Mouse (Mus musculus): ENCODE data around the gene Sult2a4. TPM values are rescaled to one million over a fixed set of nuclear protein-coding genes. Genes with fewer than 3 reads are reported as not detected.
"Not testable (repeated sequence)": the region's sequence is repeated elsewhere in the genome, so short reads cannot be mapped to it uniquely, and the experiment has no call there.

Sult2a4 gene
- polyA plus RNA-seq (2014; fragmentation: Nextera tagmentation; extraction: Ambion mirVana), result not detected in 2 replicates

DNA sequence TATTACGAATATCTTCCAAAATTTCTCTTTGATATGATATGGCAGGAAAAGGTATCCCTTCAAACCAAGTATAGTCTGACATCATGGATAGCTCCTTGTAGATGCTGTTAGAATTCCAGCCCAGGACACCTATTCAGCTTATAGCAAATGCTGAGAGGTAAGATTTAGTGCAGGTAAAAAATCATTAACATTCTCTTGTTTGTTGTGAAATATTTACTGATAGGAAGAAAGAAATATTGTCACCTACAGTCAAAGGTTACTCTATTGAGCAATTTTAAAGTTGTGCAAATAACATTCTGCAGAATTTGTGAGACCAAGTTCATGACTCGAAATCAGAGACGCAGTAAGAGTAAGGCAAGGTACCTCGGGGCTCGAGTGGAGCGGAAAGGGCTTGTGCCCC, at the start of gene Sult2a4:
Gene Sult2a4 (minus strand): TSS at position 101 of the 400 bp plus-strand sequence.
- H3K4me1 ChIP-seq (ENCODE audit: control insufficient read depth in 2 of 2, insufficient read depth in 2 of 2, low read length in 2 of 2); H3K27ac ChIP-seq (replicated peaks in 1 of 2; ENCODE audit: control insufficient read depth in 1 of 2, insufficient read depth in 1 of 2, low read depth in 2 of 2, low read length in 2 of 2); H3K27me3 ChIP-seq (ENCODE audit: control insufficient read depth, insufficient read depth, low read length); H3K9ac ChIP-seq (ENCODE audit: low read length); H3K4me3 ChIP-seq (ENCODE audit: control insufficient read depth in 1 of 2, insufficient read depth in 1 of 2, low read depth in 1 of 2, low read length in 2 of 2); H3K36me3 ChIP-seq (ENCODE audit: control insufficient read depth, insufficient read depth, low read length); H3K9me3 ChIP-seq (ENCODE audit: control insufficient read depth, low read length); ATAC-seq (ENCODE audit: insufficient number of reproducible peaks, insufficient read depth, low FRiP score, low read depth); H3K4me2 ChIP-seq (ENCODE audit: low read length): not testable (repeated sequence)
- WGBS, result 83% methylated on average over 6 of the region's 6 CpGs

DNA sequence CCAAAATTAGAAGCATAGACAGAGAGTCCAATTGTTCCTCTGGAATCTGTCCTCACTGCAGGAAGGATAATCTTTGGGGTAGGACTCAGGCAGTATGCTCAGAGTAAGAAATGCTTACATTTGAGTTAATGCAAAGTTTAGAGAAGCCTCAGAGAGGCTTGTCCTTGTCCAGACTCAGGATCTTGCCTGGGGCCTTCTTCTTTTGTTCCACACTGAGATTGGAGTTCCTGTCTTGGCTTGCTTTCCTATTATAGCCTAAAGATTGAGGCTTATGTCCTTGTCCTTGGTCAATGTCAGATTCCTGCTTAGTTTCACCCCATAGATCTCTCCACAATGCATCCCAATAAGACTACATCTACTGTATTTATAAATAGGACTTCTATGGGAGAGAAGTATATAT, 41.4 kb upstream of the Sult2a4 start:
- not testable (repeated sequence) for H3K9me3 ChIP-seq (ENCODE audit: control insufficient read depth, low read length); ATAC-seq (ENCODE audit: insufficient number of reproducible peaks, insufficient read depth, low FRiP score, low read depth); H3K4me3 ChIP-seq (ENCODE audit: control insufficient read depth in 1 of 2, insufficient read depth in 1 of 2, low read depth in 1 of 2, low read length in 2 of 2); H3K27me3 ChIP-seq (ENCODE audit: control insufficient read depth, insufficient read depth, low read length); H3K4me2 ChIP-seq (ENCODE audit: low read length); H3K27ac ChIP-seq (replicated peaks in 1 of 2; ENCODE audit: control insufficient read depth in 1 of 2, insufficient read depth in 1 of 2, low read depth in 2 of 2, low read length in 2 of 2); H3K36me3 ChIP-seq (ENCODE audit: control insufficient read depth, insufficient read depth, low read length); H3K4me1 ChIP-seq (ENCODE audit: control insufficient read depth in 2 of 2, insufficient read depth in 2 of 2, low read length in 2 of 2); H3K9ac ChIP-seq (ENCODE audit: low read length)

DNA sequence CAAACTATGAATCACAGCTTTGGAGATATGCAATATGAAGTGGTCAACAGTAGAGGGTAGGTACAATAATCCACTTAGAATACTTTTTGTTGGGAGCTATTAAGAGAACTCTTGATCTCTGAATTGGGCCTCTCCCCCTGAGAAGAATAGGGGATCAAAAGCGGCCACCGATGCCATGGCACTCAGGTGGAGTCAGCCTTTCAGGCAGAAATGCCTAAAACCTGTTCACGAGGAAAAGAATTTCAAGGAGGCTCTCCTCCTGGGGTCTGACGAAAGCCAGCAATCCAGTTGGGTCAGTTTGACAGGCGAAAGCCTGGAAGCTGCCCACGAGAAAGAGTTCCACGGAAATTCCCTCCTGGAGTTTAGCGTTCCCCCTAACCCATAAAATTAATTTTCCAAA, 23.7 kb upstream of the Sult2a4 start:
- WGBS, result 55% methylated on average over 8 of the region's 8 CpGs
- H3K27me3 ChIP-seq (ENCODE audit: control insufficient read depth, insufficient read depth, low read length), result no peaks in the 10 kb centered on the region
- no peak overlapping the region for H3K27ac ChIP-seq (replicated peaks in 1 of 2; ENCODE audit: control insufficient read depth in 1 of 2, insufficient read depth in 1 of 2, low read depth in 2 of 2, low read length in 2 of 2)
- H3K36me3 ChIP-seq (ENCODE audit: control insufficient read depth, insufficient read depth, low read length), result no peaks in the 10 kb centered on the region
- no peak overlapping the region for H3K4me2 ChIP-seq (ENCODE audit: low read length)
- no peaks in the 10 kb centered on the region for H3K4me1 ChIP-seq (ENCODE audit: control insufficient read depth in 2 of 2, insufficient read depth in 2 of 2, low read length in 2 of 2)
- no peak overlapping the region for H3K9ac ChIP-seq (ENCODE audit: low read length)
- H3K9me3 ChIP-seq (ENCODE audit: control insufficient read depth, low read length), result peaks cover 5% of the 10 kb centered on the region; the same call in 1 of the 2 replicates
- no peak overlapping the region for H3K4me3 ChIP-seq (ENCODE audit: control insufficient read depth in 1 of 2, insufficient read depth in 1 of 2, low read depth in 1 of 2, low read length in 2 of 2)
- ATAC-seq (ENCODE audit: insufficient number of reproducible peaks, insufficient read depth, low FRiP score, low read depth), result no peak

DNA sequence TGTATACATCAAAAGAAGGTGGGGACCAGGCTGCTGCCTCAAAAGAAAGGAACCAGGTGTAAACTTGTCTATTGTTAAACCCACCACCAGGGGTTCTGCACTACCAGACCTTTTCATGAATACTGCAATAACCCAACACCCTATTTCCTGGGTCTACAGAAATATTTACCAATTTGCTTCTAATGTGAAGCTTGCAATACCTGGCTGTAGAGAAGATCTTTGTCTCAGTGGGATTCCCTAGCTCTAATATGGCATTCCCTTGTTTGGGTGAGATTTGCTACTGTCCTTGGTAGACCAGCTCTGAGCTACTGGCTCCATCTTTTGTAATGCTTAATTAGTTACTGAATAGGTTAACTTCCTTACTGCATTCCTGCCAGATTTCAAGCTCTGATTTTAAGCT, 21.3 kb upstream of the Sult2a4 start:
- H3K27me3 ChIP-seq (ENCODE audit: control insufficient read depth, insufficient read depth, low read length); H3K4me1 ChIP-seq (ENCODE audit: control insufficient read depth in 2 of 2, insufficient read depth in 2 of 2, low read length in 2 of 2); H3K36me3 ChIP-seq (ENCODE audit: control insufficient read depth, insufficient read depth, low read length); H3K9ac ChIP-seq (ENCODE audit: low read length); ATAC-seq (ENCODE audit: insufficient number of reproducible peaks, insufficient read depth, low FRiP score, low read depth); H3K4me3 ChIP-seq (ENCODE audit: control insufficient read depth in 1 of 2, insufficient read depth in 1 of 2, low read depth in 1 of 2, low read length in 2 of 2); H3K4me2 ChIP-seq (ENCODE audit: low read length); H3K9me3 ChIP-seq (ENCODE audit: control insufficient read depth, low read length); H3K27ac ChIP-seq (replicated peaks in 1 of 2; ENCODE audit: control insufficient read depth in 1 of 2, insufficient read depth in 1 of 2, low read depth in 2 of 2, low read length in 2 of 2): not testable (repeated sequence)

Other genes starting within 250 kb of the Sult2a4 start
- not detected in 2 replicates for gene Sult2a1, start 152.2 kb downstream of the Sult2a4 start, polyA plus RNA-seq (2014; fragmentation: Nextera tagmentation; extraction: Ambion mirVana)
- gene Sult2a3, start 133.4 kb upstream of the Sult2a4 start, polyA plus RNA-seq (2014; fragmentation: Nextera tagmentation; extraction: Ambion mirVana), result not detected in 2 replicates

Measured in heart, embryonic 14.5 days (tissue).